Mouse (Mus musculus) ES-Bruce4 (cell line): ENCODE results near the gene Gjc2.

Experiments
- CTCF ChIP-seq: IDR thresholded peaks from one replicate; pipeline ENCODE4 v1.8.1; 2011; ENCODE audit warnings: low read depth, low read length
- POLR2A ChIP-seq: IDR thresholded peaks from one replicate; pipeline ENCODE4 v1.8.1; 2011; ENCODE audit warnings: low read length; ENCODE audit not compliant: insufficient read depth

- no peak for TF ChIP-seq CTCF
- TF ChIP-seq POLR2A, result peak; percentile 77
Observed at GRCm38 (mm10) chr11:59208153-59208831, 25.3 kb upstream of the Gjc2 start, which contains the start of gene 2310033P09Rik.
